Mouse (Mus musculus) heart, postnatal 0 days (tissue): ENCODE results near the gene Zscan22. TPM values are rescaled to one million over a fixed set of nuclear protein-coding genes. Genes with fewer than 3 reads are reported as not detected.

Source experiments
- ATAC-seq: fragments of 200-750 bp; cut with Nextera tagmentation; 2 replicates; pipeline ENCODE4 v1.8.0; 2017; ENCODE audit warnings: low read depth, moderate number of reproducible peaks, moderate library complexity; ENCODE audit not compliant: insufficient read depth
- DNase-seq: peaks from one replicate; pipeline ENCODE4 v3.0.0-alpha.2; 2016; ENCODE audit warnings: low spot score
- H3K27ac ChIP-seq: fragments of 300-500 bp; sonication (generic); 2 replicates; pipeline ENCODE4 v1.5.1; 2014; ENCODE audit warnings: low read depth, mild to moderate bottlenecking
- H3K27me3 ChIP-seq: fragments of 300-500 bp; sonication (generic); 2 replicates; pipeline ENCODE4 v1.6.1; 2014; ENCODE audit warnings: low read length, mixed read lengths; ENCODE audit not compliant: control insufficient read depth, insufficient read depth
- H3K36me3 ChIP-seq: fragments of 300-500 bp; sonication (generic); replicated peaks from 2 replicates; pipeline ENCODE4 v1.6.1; 2014; ENCODE audit warnings: low read length, mixed read lengths; ENCODE audit not compliant: control insufficient read depth, insufficient read depth
- H3K4me1 ChIP-seq: fragments of 300-500 bp; sonication (generic); 2 replicates; pipeline ENCODE4 v1.6.1; 2014; ENCODE audit warnings: antibody characterized with exemption; ENCODE audit not compliant: control insufficient read depth, insufficient read depth
- H3K4me2 ChIP-seq: fragments of 300-500 bp; sonication (generic); 2 replicates; pipeline ENCODE4 v1.6.1; 2014; ENCODE audit warnings: low read depth, mild to moderate bottlenecking, low read length, moderate library complexity
- H3K4me3 ChIP-seq: fragments of 300-500 bp; sonication (generic); 2 replicates; pipeline ENCODE4 v1.5.1; 2014; ENCODE audit warnings: low read depth, low read length
- H3K9ac ChIP-seq: fragments of 300-500 bp; sonication (generic); replicated peaks from 2 replicates; pipeline ENCODE4 v1.6.1; 2014; ENCODE audit warnings: low read depth, low read length, mixed read lengths
- H3K9me3 ChIP-seq: fragments of 300-500 bp; sonication (generic); replicated peaks from 2 replicates; pipeline ENCODE4 v1.6.1; 2016; ENCODE audit warnings: low read length; ENCODE audit not compliant: control insufficient read depth
- CTCF ChIP-seq: IDR thresholded peaks from 2 replicates; pipeline ENCODE4 v1.5.1; 2016; ENCODE audit warnings: antibody characterized with exemption, control low read depth, low read depth
- EP300 ChIP-seq: IDR thresholded peaks from 2 replicates; pipeline ENCODE4 v1.6.1; 2016; ENCODE audit warnings: antibody characterized with exemption, low read depth
- WGBS: fragments of 180-500 bp; shearing (Covaris S2); extraction: QIAGEN DNeasy Blood & Tissue Kit; methylation state at CpG from one replicate; pipeline ENCODE4 v1.1.7; 2014; 5-methylcytosine and 5-hydroxymethylcytosine counted together
- polyA plus RNA-seq: library from polyadenylated mRNA; unstranded; fragments of >200 nt; fragmentation: Nextera tagmentation; extraction: Ambion mirVana; gene quantifications from 2 replicates; pipeline ENCODE4 v1.2.1, GENCODE M21; 2015
- total RNA-seq: library from RNA; depleted of rRNA; stranded (reverse); fragments of >200 nt; gene quantifications from 2 replicates; pipeline ENCODE4 v1.2.3, GENCODE M21; 2014; ENCODE audit warnings: low replicate concordance; rRNA removed

Gene Zscan22
- total and polyA plus RNA-seq, 2 experiments from 2014 or later: 3.5 to 4.6 TPM

GRCm38 (mm10) chr7:12949032-12949871, 51.6 kb downstream of the Zscan22 start:
- peak overlapping the region; percentile 55 for H3K9ac ChIP-seq
- peak overlapping the region; percentile 68 for H3K27ac ChIP-seq
- no peak for TF ChIP-seq EP300
- TF ChIP-seq CTCF: no peak
- 9% methylated on average over 35 of the region's 35 CpGs for WGBS
- ATAC-seq (peak; percentile 94), DNase-seq (peak; percentile 96)
- H3K9me3 ChIP-seq: no peaks in the 10 kb centered on the region
- peaks cover 7% of the 10 kb centered on the region for H3K4me1 ChIP-seq
- H3K4me3 ChIP-seq: peak overlapping the region; percentile 49
- H3K36me3 ChIP-seq: no peaks in the 10 kb centered on the region
- H3K27me3 ChIP-seq: no peaks in the 10 kb centered on the region
- peak overlapping the region; percentile 75 for H3K4me2 ChIP-seq

- peaks cover 7% of the 10 kb centered on the region for H3K4me1 ChIP-seq
- no peaks in the 10 kb centered on the region for H3K9me3 ChIP-seq
- peak overlapping the region; percentile 62 for H3K27ac ChIP-seq
- 6% methylated on average over 16 of the region's 16 CpGs for WGBS
- H3K9ac ChIP-seq: peak overlapping the region; percentile 55
- TF ChIP-seq CTCF (no peak), EP300 (no peak)
- H3K27me3 ChIP-seq: no peaks in the 10 kb centered on the region
- no peaks in the 10 kb centered on the region for H3K36me3 ChIP-seq
- H3K4me3 ChIP-seq: peak overlapping the region; percentile 49
- ATAC-seq (peak; percentile 47), DNase-seq (no peak)
- H3K4me2 ChIP-seq: peak overlapping the region; percentile 75
Observed at GRCm38 (mm10) chr7:12949872-12950229, 52.2 kb downstream of the Zscan22 start.

- H3K4me1 ChIP-seq: peaks cover 6% of the 10 kb centered on the region
- no peak for TF ChIP-seq EP300
- peak; percentile 42 for TF ChIP-seq CTCF
- DNase-seq (no peak), ATAC-seq (no peak)
- H3K4me3 ChIP-seq: no peak overlapping the region
- H3K27me3 ChIP-seq: no peaks in the 10 kb centered on the region
- H3K9ac ChIP-seq: no peak overlapping the region
- no peaks in the 10 kb centered on the region for H3K9me3 ChIP-seq
- H3K27ac ChIP-seq: no peak overlapping the region
- H3K4me2 ChIP-seq: no peak overlapping the region
- WGBS: 42% methylated on average over 3 of the region's 3 CpGs
- H3K36me3 ChIP-seq: no peaks in the 10 kb centered on the region
Observed at GRCm38 (mm10) chr7:12954896-12955295, 57.3 kb downstream of the Zscan22 start.

- no peak for ATAC-seq
- Histone ChIP-seq H3K36me3 (no peaks in the 10 kb centered on the region), H3K27ac (no peak overlapping the region), H3K4me1 (no peaks in the 10 kb centered on the region), H3K9me3 (no peaks in the 10 kb centered on the region), H3K4me3 (no peak overlapping the region), H3K4me2 (no peak overlapping the region), H3K27me3 (no peaks in the 10 kb centered on the region), H3K9ac (no peak overlapping the region)
- DNase-seq: no peak
- no peak for TF ChIP-seq EP300
- TF ChIP-seq CTCF: no peak
- WGBS: 63% methylated on average over 5 of the region's 5 CpGs
Observed at GRCm38 (mm10) chr7:12957511-12957910, 59.9 kb downstream of the Zscan22 start.

Other genes with a start within 250 kb of the Zscan22 start
- gene Vmn2r55, start 212.8 kb upstream of the Zscan22 start, total RNA-seq: not detected in 2 replicates
- gene Vmn2r55, start 212.8 kb upstream of the Zscan22 start, polyA plus RNA-seq: not detected in 2 replicates
- not detected in 2 replicates for gene Vmn2r56, start 162.8 kb upstream of the Zscan22 start, total RNA-seq
- not detected in 2 replicates for gene Vmn2r56, start 162.8 kb upstream of the Zscan22 start, polyA plus RNA-seq
- gene Zscan18, start 94.2 kb upstream of the Zscan22 start, total RNA-seq: 1.5 and 6.3 TPM in 2 replicates
- 2.1 and 2.6 TPM in 2 replicates for gene Zscan18, start 94.2 kb upstream of the Zscan22 start, polyA plus RNA-seq
- 3.1 and 12.2 TPM in 2 replicates for gene Zfp329, start 79.0 kb upstream of the Zscan22 start, total RNA-seq
- gene Zfp329, start 79.0 kb upstream of the Zscan22 start, polyA plus RNA-seq: 6.2 and 7.0 TPM in 2 replicates
- 14.8 and 20.5 TPM in 2 replicates for gene Zfp110, start 63.1 kb upstream of the Zscan22 start, total RNA-seq
- gene Zfp110, start 63.1 kb upstream of the Zscan22 start, polyA plus RNA-seq: 15.3 and 15.9 TPM in 2 replicates
- 2.9 and 6.3 TPM in 2 replicates for gene Zfp128, start 16.6 kb upstream of the Zscan22 start, total RNA-seq
- 2.3 and 3.0 TPM in 2 replicates for gene Zfp128, start 16.6 kb upstream of the Zscan22 start, polyA plus RNA-seq
- gene Rps5, start 24.5 kb downstream of the Zscan22 start, total RNA-seq: 1,775 and 1,995 TPM in 2 replicates
- 431 and 457 TPM in 2 replicates for gene Rps5, start 24.5 kb downstream of the Zscan22 start, polyA plus RNA-seq
- not detected in 2 replicates for gene Rnf225, start 29.6 kb downstream of the Zscan22 start, total RNA-seq
- 0.14 and 0.19 TPM in 2 replicates for gene Rnf225, start 29.6 kb downstream of the Zscan22 start, polyA plus RNA-seq
- 2.9 and 10.9 TPM in 2 replicates for gene Zfp324, start 68.0 kb downstream of the Zscan22 start, total RNA-seq
- 3.7 and 4.2 TPM in 2 replicates for gene Zfp324, start 68.0 kb downstream of the Zscan22 start, polyA plus RNA-seq
- gene Zfp446, start 80.0 kb downstream of the Zscan22 start, total RNA-seq: 2.5 and 6.2 TPM in 2 replicates
- gene Zfp446, start 80.0 kb downstream of the Zscan22 start, polyA plus RNA-seq: 3.1 and 3.3 TPM in 2 replicates
- not detected in 2 replicates for gene Slc27a5, start 100.4 kb downstream of the Zscan22 start, total RNA-seq
- gene Slc27a5, start 100.4 kb downstream of the Zscan22 start, polyA plus RNA-seq: not detected in 2 replicates
- 279 and 309 TPM in 2 replicates for gene Trim28, start 101.3 kb downstream of the Zscan22 start, total RNA-seq
- 67.8 and 69.9 TPM in 2 replicates for gene Trim28, start 101.3 kb downstream of the Zscan22 start, polyA plus RNA-seq
- 16.9 and 29.2 TPM in 2 replicates for gene Zbtb45, start 112.2 kb downstream of the Zscan22 start, total RNA-seq
- 9.5 and 10.5 TPM in 2 replicates for gene Zbtb45, start 112.2 kb downstream of the Zscan22 start, polyA plus RNA-seq
- gene Chmp2a, start 137.0 kb downstream of the Zscan22 start, total RNA-seq: 48.2 and 72.1 TPM in 2 replicates
- gene Chmp2a, start 137.0 kb downstream of the Zscan22 start, polyA plus RNA-seq: 181 and 183 TPM in 2 replicates
- 290 and 312 TPM in 2 replicates for gene Ube2m, start 140.5 kb downstream of the Zscan22 start, total RNA-seq
- gene Ube2m, start 140.5 kb downstream of the Zscan22 start, polyA plus RNA-seq: 116 and 127 TPM in 2 replicates
- gene Mzf1, start 156.9 kb downstream of the Zscan22 start, total RNA-seq: 2.7 and 8.4 TPM in 2 replicates
- 0.70 and 0.83 TPM in 2 replicates for gene Mzf1, start 156.9 kb downstream of the Zscan22 start, polyA plus RNA-seq
- not detected in 2 replicates for gene Vmn1r85, start 197.4 kb downstream of the Zscan22 start, total RNA-seq
- gene Vmn1r85, start 197.4 kb downstream of the Zscan22 start, polyA plus RNA-seq: not detected in 2 replicates
- not detected in 2 replicates for gene Vmn1r86, start 222.1 kb downstream of the Zscan22 start, total RNA-seq
- not detected in 2 replicates for gene Vmn1r86, start 222.1 kb downstream of the Zscan22 start, polyA plus RNA-seq
- not detected in 2 replicates for gene Vmn1r87, start 242.3 kb downstream of the Zscan22 start, total RNA-seq
- gene Vmn1r87, start 242.3 kb downstream of the Zscan22 start, polyA plus RNA-seq: not detected in 2 replicates